Mouse (Mus musculus) lung, postnatal 14 days (tissue): Measurements from ENCODE around the gene Dalrd3.

ENCODE experiments used
- DNase-seq: peaks from one replicate; pipeline ENCODE4 v3.0.0; 2021

The Dalrd3 gene

GRCm38 (mm10) chr9:108569381-108570206, at the start of gene Dalrd3:
Dalrd3 (plus strand) TSS chr9:108569886.
- DNase-seq, result peak; percentile 88

GRCm38 (mm10) chr9:108521604-108522003, 48.1 kb upstream of the Dalrd3 start:
- DNase-seq, result no peak

GRCm38 (mm10) chr9:108523341-108523740, 46.3 kb upstream of the Dalrd3 start:
- DNase-seq, result no peak

- DNase-seq, result no peak
Measured at GRCm38 (mm10) chr9:108525400-108525799, 44.3 kb upstream of the Dalrd3 start.

GRCm38 (mm10) chr9:108530954-108531353, 38.7 kb upstream of the Dalrd3 start:
- DNase-seq, result no peak

GRCm38 (mm10) chr9:108531496-108531895, 38.2 kb upstream of the Dalrd3 start:
- no peak for DNase-seq

- DNase-seq, result no peak
Measured at GRCm38 (mm10) chr9:108540846-108541245, 28.8 kb upstream of the Dalrd3 start.

GRCm38 (mm10) chr9:108545986-108546385, 23.7 kb upstream of the Dalrd3 start:
- no peak for DNase-seq

- DNase-seq, result no peak
Measured at GRCm38 (mm10) chr9:108546875-108547274, 22.8 kb upstream of the Dalrd3 start.

- no peak for DNase-seq
Measured at GRCm38 (mm10) chr9:108559169-108559568, 10.5 kb upstream of the Dalrd3 start.

- peak; percentile 96 for DNase-seq
Measured at GRCm38 (mm10) chr9:108560227-108560841, 9.4 kb upstream of the Dalrd3 start, which contains the start of gene Impdh2. Impdh2 (plus strand) TSS chr9:108560286.

- no peak for DNase-seq
Measured at GRCm38 (mm10) chr9:108563671-108564070, 6.0 kb upstream of the Dalrd3 start.

GRCm38 (mm10) chr9:108564131-108564530, 5.6 kb upstream of the Dalrd3 start:
- no peak for DNase-seq

- DNase-seq, result no peak
Measured at GRCm38 (mm10) chr9:108565881-108566814, 3.5 kb upstream of the Dalrd3 start.

GRCm38 (mm10) chr9:108566815-108567776, 2.6 kb upstream of the Dalrd3 start, which contains the start of gene Ndufaf3:
Ndufaf3 (minus strand) TSS chr9:108567434.
- DNase-seq, result peak; percentile 97

- DNase-seq, result peak; percentile 20
Measured at GRCm38 (mm10) chr9:108567931-108568419, 1.7 kb upstream of the Dalrd3 start.

GRCm38 (mm10) chr9:108568511-108568921, 1.2 kb upstream of the Dalrd3 start:
- no peak for DNase-seq

- DNase-seq, result peak; percentile 89
Measured at GRCm38 (mm10) chr9:108570207-108570896, 666 bp downstream of the Dalrd3 start.

- DNase-seq, result no peak
Measured at GRCm38 (mm10) chr9:108571401-108571973, 1.8 kb downstream of the Dalrd3 start.

GRCm38 (mm10) chr9:108572321-108572720, 2.6 kb downstream of the Dalrd3 start:
- DNase-seq, result no peak
